Mouse (Mus musculus): Measurements from ENCODE around the gene Myo5c. TPM values are rescaled to one million over a fixed set of nuclear protein-coding genes. Genes with fewer than 3 reads are reported as not detected.
A peak's percentile ranks its signal among the peaks of the same experiment; 100 is the strongest.

Gene Myo5c
- polyA plus RNA-seq, 2 experiments, result 0.41 to 0.52 TPM

- TF ChIP-seq CTCF (IDR thresholded peaks at IDR 0.05; ENCODE audit: low read depth), result peak; percentile 40; the same call in 1 of the 2 replicates
- TF ChIP-seq EP300 (IDR thresholded peaks at IDR 0.05; ENCODE audit: low read depth), result no peak
- 26% methylated on average over 4 of the region's 4 CpGs for WGBS (ENCODE audit: insufficient replicate concordance)
- no peak for DNase-seq (ENCODE audit: low read depth in 3 of 3, low spot score in 3 of 3)
These were observed 57.7 kb downstream of the Myo5c start for GRCm38 (mm10) chr9:75289545-75289944.

DNA sequence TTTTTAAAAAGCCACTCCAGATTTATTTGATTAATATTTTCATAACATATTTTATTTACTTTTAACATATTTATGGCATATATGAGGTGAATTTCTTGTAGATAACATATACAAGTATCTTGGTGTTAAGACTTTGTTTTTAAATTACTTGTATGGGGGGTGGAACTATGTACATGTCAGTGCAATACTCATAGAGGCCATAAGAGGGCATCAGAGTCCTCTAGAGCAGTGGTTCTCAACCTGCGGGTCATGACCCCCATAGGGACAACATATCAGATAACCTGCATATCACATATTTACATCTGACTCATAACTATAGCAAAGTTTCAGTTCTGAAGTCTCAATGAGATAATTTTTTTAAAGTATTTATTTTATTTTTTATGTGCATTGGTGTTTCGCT is 67.5 kb downstream of the Myo5c start:
- H3K27ac ChIP-seq, result no peak overlapping the region
- 54% methylated on average over 2 of the region's 2 CpGs for WGBS (ENCODE audit: insufficient replicate concordance)
- no peak overlapping the region for H3K4me2 ChIP-seq (ENCODE audit: low read depth)
- H3K4me1 ChIP-seq (replicated peaks; ENCODE audit: control insufficient read depth in 2 of 2, insufficient read depth in 2 of 2, low read length in 1 of 2), result no peaks in the 10 kb centered on the region
- TF ChIP-seq EP300 (IDR thresholded peaks at IDR 0.05; ENCODE audit: low read depth) (no peak), CTCF (IDR thresholded peaks at IDR 0.05; ENCODE audit: low read depth) (peak; percentile 45; the same call in 1 of the 2 replicates)
- no peak for DNase-seq (ENCODE audit: low read depth in 3 of 3, low spot score in 3 of 3)
- no peaks in the 10 kb centered on the region for H3K27me3 ChIP-seq (ENCODE audit: control insufficient read depth, insufficient read depth, low read length)
- no peak overlapping the region for H3K4me3 ChIP-seq (ENCODE audit: insufficient read depth in 1 of 2, low read depth in 2 of 2, low read length in 2 of 2)
- no peaks in the 10 kb centered on the region for H3K9me3 ChIP-seq (ENCODE audit: control insufficient read depth, low read length)
- H3K9ac ChIP-seq (replicated peaks), result no peak overlapping the region
- no peaks in the 10 kb centered on the region for H3K36me3 ChIP-seq (replicated peaks; ENCODE audit: control insufficient read depth, insufficient read depth, low read depth)
- no peak for ATAC-seq (ENCODE audit: insufficient read depth)

More at GRCm38 (mm10) chr9:75289545-75289944, 57.7 kb downstream of the Myo5c start:
- H3K27me3 ChIP-seq (ENCODE audit: control insufficient read depth, insufficient read depth, low read length), result no peaks in the 10 kb centered on the region
- no peak overlapping the region for H3K9ac ChIP-seq (replicated peaks)
- no peak for ATAC-seq (ENCODE audit: insufficient read depth)
- no peak overlapping the region for H3K4me2 ChIP-seq (ENCODE audit: low read depth)
- no peaks in the 10 kb centered on the region for H3K4me1 ChIP-seq (replicated peaks; ENCODE audit: control insufficient read depth in 2 of 2, insufficient read depth in 2 of 2, low read length in 1 of 2)
- H3K4me3 ChIP-seq (ENCODE audit: insufficient read depth in 1 of 2, low read depth in 2 of 2, low read length in 2 of 2), result no peak overlapping the region
- no peaks in the 10 kb centered on the region for H3K9me3 ChIP-seq (ENCODE audit: control insufficient read depth, low read length)
- no peaks in the 10 kb centered on the region for H3K36me3 ChIP-seq (replicated peaks; ENCODE audit: control insufficient read depth, insufficient read depth, low read depth)
- H3K27ac ChIP-seq, result no peak overlapping the region

- H3K4me1 ChIP-seq (replicated peaks; ENCODE audit: control insufficient read depth in 2 of 2, insufficient read depth in 2 of 2, low read length in 1 of 2), result no peaks in the 10 kb centered on the region
- WGBS (ENCODE audit: insufficient replicate concordance), result 57% methylated on average over 2 of the region's 2 CpGs
- H3K9me3 ChIP-seq (ENCODE audit: control insufficient read depth, low read length), result no peaks in the 10 kb centered on the region
- H3K27ac ChIP-seq, result no peak overlapping the region
- no peaks in the 10 kb centered on the region for H3K27me3 ChIP-seq (ENCODE audit: control insufficient read depth, insufficient read depth, low read length)
- no peak overlapping the region for H3K4me2 ChIP-seq (ENCODE audit: low read depth)
- no peak overlapping the region for H3K4me3 ChIP-seq (ENCODE audit: insufficient read depth in 1 of 2, low read depth in 2 of 2, low read length in 2 of 2)
- TF ChIP-seq CTCF (IDR thresholded peaks at IDR 0.05; ENCODE audit: low read depth) (no peak), EP300 (IDR thresholded peaks at IDR 0.05; ENCODE audit: low read depth) (no peak)
- ATAC-seq (ENCODE audit: insufficient read depth), result no peak
- no peak overlapping the region for H3K9ac ChIP-seq (replicated peaks)
- DNase-seq (ENCODE audit: low read depth in 3 of 3, low spot score in 3 of 3), result no peak
- no peaks in the 10 kb centered on the region for H3K36me3 ChIP-seq (replicated peaks; ENCODE audit: control insufficient read depth, insufficient read depth, low read depth)
These were observed 71.2 kb downstream of the Myo5c start for GRCm38 (mm10) chr9:75303033-75303432.

GRCm38 (mm10) chr9:75303701-75304261 is 72.0 kb downstream of the Myo5c start:
- TF ChIP-seq CTCF (IDR thresholded peaks at IDR 0.05; ENCODE audit: low read depth) (no peak), EP300 (IDR thresholded peaks at IDR 0.05; ENCODE audit: low read depth) (no peak)
- H3K36me3 ChIP-seq (replicated peaks; ENCODE audit: control insufficient read depth, insufficient read depth, low read depth), result no peaks in the 10 kb centered on the region
- no peaks in the 10 kb centered on the region for H3K27me3 ChIP-seq (ENCODE audit: control insufficient read depth, insufficient read depth, low read length)
- WGBS (ENCODE audit: insufficient replicate concordance), result 30% methylated on average over 16 of the region's 16 CpGs
- no peak overlapping the region for H3K9ac ChIP-seq (replicated peaks)
- DNase-seq (ENCODE audit: low read depth in 3 of 3, low spot score in 3 of 3) (no peak), ATAC-seq (ENCODE audit: insufficient read depth) (no peak)
- no peak overlapping the region for H3K27ac ChIP-seq
- no peaks in the 10 kb centered on the region for H3K9me3 ChIP-seq (ENCODE audit: control insufficient read depth, low read length)
- H3K4me2 ChIP-seq (ENCODE audit: low read depth), result peak overlapping the region; percentile 33; the same call in 1 of the 2 replicates
- H3K4me3 ChIP-seq (ENCODE audit: insufficient read depth in 1 of 2, low read depth in 2 of 2, low read length in 2 of 2), result no peak overlapping the region
- no peaks in the 10 kb centered on the region for H3K4me1 ChIP-seq (replicated peaks; ENCODE audit: control insufficient read depth in 2 of 2, insufficient read depth in 2 of 2, low read length in 1 of 2)

- Histone ChIP-seq H3K36me3 (replicated peaks; ENCODE audit: control insufficient read depth, insufficient read depth, low read depth) (no peaks in the 10 kb centered on the region), H3K4me1 (replicated peaks; ENCODE audit: control insufficient read depth in 2 of 2, insufficient read depth in 2 of 2, low read length in 1 of 2) (no peaks in the 10 kb centered on the region), H3K4me2 (ENCODE audit: low read depth) (peak overlapping the region; percentile 33; the same call in 1 of the 2 replicates), H3K27ac (no peak overlapping the region), H3K27me3 (ENCODE audit: control insufficient read depth, insufficient read depth, low read length) (no peaks in the 10 kb centered on the region), H3K4me3 (ENCODE audit: insufficient read depth in 1 of 2, low read depth in 2 of 2, low read length in 2 of 2) (no peak overlapping the region), H3K9ac (replicated peaks) (no peak overlapping the region), H3K9me3 (ENCODE audit: control insufficient read depth, low read length) (no peaks in the 10 kb centered on the region)
- no peak for TF ChIP-seq CTCF (IDR thresholded peaks at IDR 0.05; ENCODE audit: low read depth)
- no peak for TF ChIP-seq EP300 (IDR thresholded peaks at IDR 0.05; ENCODE audit: low read depth)
- 25% methylated on average over 7 of the region's 7 CpGs for WGBS (ENCODE audit: insufficient replicate concordance)
- DNase-seq (ENCODE audit: low read depth in 3 of 3, low spot score in 3 of 3), result no peak
- ATAC-seq (ENCODE audit: insufficient read depth), result no peak
These were observed 72.5 kb downstream of the Myo5c start for GRCm38 (mm10) chr9:75304286-75304685.
